Comparison of ENCODE assay signal across 14 mouse cellular contexts in genomic region chr2:156645145-156645544, GRCm38 (mm10).
"Had no signal": no experiment of that assay in that cellular context is flagged by ENCODE, and none has a peak within 500 bp of the region (broad histone marks: within the 10 kb centered on the region; RNA-seq: fewer than 3 reads in every experiment).

No protein-coding gene starts in this region.

- H3K9me3 ChIP-seq: limb, embryonic 15.5 days; liver, embryonic 12.5 days; neural tube, embryonic 12.5 days; stomach, embryonic 15.5 days had no signal

- H3K9ac ChIP-seq: limb, embryonic 15.5 days; liver, embryonic 12.5 days; lung, embryonic 14.5 days; neural tube, embryonic 12.5 days; stomach, embryonic 15.5 days had no signal

- H3K4me1 ChIP-seq: liver, embryonic 12.5 days; megakaryocyte, embryonic 14.5 days; stomach, embryonic 15.5 days had no signal

- H3K4me2 ChIP-seq: limb, embryonic 15.5 days; liver, embryonic 12.5 days; lung, embryonic 14.5 days; neural tube, embryonic 12.5 days; stomach, embryonic 15.5 days had no signal

- H3K27ac ChIP-seq: limb, embryonic 15.5 days; liver, embryonic 12.5 days; macrophage; neural tube, embryonic 12.5 days; stomach, embryonic 15.5 days had no signal

- DNase-seq: kidney, adult 18-20 months; kidney, postnatal 14 days; lung, embryonic 14.5 days; lung, postnatal 10 days; midbrain, embryonic 14.5 days; right cerebral cortex, postnatal 14 days; thymus, adult 2 months; thymus, postnatal 25 days had no signal

- ATAC-seq: liver, embryonic 12.5 days had no signal

- H3K4me3 ChIP-seq: limb, embryonic 15.5 days; liver, embryonic 12.5 days; megakaryocyte, embryonic 14.5 days; neural tube, embryonic 12.5 days; stomach, embryonic 15.5 days had no signal

- H3K27me3 ChIP-seq: neural tube, embryonic 12.5 days; stomach, embryonic 15.5 days had no signal

- H3K36me3 ChIP-seq: limb, embryonic 15.5 days; liver, embryonic 12.5 days; neural tube, embryonic 12.5 days; stomach, embryonic 15.5 days had no signal
